Mouse (Mus musculus): Measurements from ENCODE around the gene Dnah2.

Gene Dnah2

GRCm38 (mm10) chr11:69418481-69419442 is 130.1 kb downstream of the Dnah2 start:
- DNase-seq (ENCODE audit: low spot score): peak; percentile 99

GRCm38 (mm10) chr11:69417449-69418384 is 131.2 kb downstream of the Dnah2 start:
- peak; percentile 100 for DNase-seq (ENCODE audit: low spot score)

- DNase-seq (ENCODE audit: low spot score): peak; percentile 42
Observed at GRCm38 (mm10) chr11:69416921-69417448, 131.9 kb downstream of the Dnah2 start.

GRCm38 (mm10) chr11:69416509-69416908 is 132.4 kb downstream of the Dnah2 start:
- peak; percentile 33 for DNase-seq (ENCODE audit: low spot score)

DNA sequence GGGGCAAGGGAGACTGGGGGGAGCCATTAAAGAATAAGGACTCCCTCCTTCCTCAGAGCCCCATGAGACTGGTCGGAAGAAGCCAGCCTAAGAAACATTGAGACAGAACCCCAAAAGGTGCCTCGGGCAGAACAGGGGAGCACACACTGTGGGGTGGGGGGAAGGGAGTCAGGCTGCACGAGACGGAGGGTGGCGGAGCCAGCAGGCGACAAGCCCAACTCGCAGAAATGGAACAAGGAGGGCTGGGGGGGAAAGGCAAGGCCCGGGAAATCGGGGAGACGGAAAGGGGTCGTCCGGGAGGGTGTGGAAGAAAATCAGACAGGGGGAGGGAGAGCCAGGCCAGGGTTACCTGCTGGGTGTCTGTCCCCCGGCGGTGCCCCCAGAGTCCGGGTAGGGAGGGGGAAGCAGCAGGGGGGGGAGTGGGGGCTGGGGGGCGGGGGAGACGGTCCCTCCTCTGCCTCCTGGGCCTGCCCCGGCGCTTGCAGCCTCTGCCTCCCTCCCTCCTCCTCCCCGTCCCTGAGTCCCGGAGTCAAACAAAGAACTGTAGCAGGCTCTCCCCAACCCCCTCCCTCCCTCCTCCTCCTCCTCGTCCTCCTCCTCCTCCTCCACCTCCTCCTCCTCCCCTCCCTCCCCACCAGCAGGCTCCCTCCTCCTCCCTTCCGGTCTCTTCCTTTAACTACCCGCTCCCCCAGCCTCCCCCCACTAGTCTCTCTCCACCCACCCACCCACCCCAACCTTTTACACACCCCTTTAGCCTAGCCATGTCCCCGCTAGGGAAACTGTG is 133.1 kb downstream of the Dnah2 start:
- peak; percentile 80 for DNase-seq (ENCODE audit: low spot score)

DNA sequence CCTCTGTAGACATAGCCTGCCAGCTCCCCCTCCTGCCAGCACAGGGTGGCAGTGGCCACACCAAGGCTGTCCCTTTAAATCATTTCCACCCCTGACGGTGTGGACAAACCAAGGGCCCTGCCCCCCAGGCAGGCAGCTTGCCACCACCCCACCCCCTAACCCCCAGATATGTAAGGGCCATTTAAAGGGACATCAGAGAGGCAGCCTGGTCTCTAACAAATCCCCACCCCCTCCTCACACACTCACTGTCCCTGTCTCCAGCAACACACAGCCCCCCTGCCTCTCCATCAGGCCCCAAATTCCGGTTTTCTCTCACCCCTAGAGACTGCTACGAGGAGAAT is 133.6 kb downstream of the Dnah2 start:
- peak; percentile 91 for DNase-seq (ENCODE audit: low spot score)

- peak; percentile 76 for DNase-seq (ENCODE audit: low spot score)
Observed at GRCm38 (mm10) chr11:69414421-69415326, 134.2 kb downstream of the Dnah2 start.

GRCm38 (mm10) chr11:69413221-69414181 is 135.4 kb downstream of the Dnah2 start, which contains the start of gene Kdm6b:
Kdm6b (minus strand) TSS chr11:69413675.
- DNase-seq (ENCODE audit: low spot score): peak; percentile 34

- no peak for DNase-seq (ENCODE audit: low spot score)
Observed at GRCm38 (mm10) chr11:69412548-69412947, 136.4 kb downstream of the Dnah2 start.

DNA sequence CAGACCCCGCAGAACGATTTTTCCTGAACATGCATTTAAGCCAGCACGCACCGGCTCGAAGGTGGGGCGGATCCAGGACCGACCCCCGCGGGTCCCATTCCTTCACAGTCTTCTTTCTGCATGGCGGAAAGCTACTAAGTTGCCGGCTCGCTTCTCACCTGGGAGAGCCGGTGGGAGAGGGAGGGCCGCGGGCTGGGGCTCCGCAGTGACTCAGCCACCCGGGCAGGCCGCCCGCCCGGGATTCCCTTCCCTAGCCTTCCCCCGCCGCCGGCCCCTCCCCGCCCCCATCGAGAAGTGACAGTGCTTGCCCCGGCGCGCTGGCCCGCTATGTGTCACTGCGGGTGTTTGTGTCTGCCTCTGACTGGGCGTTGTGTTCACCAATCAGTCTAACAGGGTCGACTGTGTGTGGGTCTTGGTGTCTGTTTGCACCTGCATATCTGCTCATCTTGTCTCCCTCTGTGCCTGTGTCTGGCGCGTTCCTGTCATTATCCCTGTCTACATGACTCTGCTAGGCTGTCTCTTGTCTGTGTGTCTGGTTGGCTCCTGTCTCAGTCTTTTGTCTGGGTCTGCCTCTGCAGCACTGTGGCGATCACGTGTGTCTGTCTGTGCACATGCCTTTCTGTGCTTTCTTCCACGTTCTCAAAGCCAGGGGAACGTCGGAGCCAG is 137.2 kb downstream of the Dnah2 start:
- peak; percentile 77 for DNase-seq (ENCODE audit: low spot score)

DNA sequence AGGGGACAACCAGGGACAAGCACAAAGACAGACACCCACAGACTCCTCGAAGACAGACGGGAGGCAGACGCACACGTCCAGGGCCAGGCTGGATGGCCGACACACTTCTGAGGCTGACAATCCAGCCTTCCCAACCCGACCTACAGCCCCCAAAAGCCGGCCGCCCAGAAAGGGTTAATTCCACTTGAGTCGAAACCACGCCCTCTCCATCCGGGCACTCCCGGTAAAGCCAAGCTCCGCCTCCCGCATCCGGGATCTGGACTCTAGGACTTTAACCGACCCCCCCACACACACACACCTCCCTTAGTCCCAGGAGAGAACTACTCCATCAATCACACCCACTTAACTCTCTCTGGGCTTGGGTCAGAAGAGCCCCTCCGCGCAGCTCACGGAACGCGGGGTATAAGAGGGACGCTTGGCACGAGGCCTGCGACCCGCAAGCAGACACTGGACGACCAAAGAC is 137.8 kb downstream of the Dnah2 start:
- peak; percentile 96 for DNase-seq (ENCODE audit: low spot score)

DNA sequence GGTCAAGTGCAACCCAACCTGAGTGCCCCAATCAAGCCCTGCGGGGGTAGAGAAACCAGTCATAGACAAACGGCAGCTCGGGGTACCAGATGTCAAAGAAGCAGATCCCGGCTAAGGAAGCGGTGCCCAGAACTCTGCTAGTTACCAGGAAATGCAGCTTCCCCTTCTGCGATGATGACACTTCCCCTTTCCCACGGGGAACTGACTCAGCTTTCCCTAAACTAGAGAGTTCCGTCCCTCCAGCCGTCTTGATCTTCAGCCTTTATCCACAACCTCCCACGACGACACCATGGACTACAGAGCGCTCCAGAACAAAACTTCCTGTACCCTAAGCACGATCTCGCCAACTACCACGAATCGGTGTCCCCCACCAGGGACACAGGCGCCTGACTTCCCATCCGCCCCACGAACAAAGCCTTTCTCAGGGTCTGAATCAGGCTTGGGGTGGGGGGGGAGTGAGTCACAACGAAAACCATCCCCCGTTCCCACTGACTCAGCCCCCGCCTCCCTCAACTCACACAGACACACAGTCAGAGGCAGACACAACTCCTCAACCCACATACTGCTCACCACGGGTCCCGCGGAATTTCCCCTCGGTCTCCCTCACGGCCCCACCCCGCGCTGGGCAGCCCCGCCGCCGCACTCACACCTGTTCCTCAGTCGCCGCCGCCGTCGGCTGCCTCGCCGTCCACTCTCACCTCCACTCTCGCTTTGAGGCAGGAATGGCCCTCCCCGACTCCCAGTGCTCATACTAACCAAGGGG is 138.4 kb downstream of the Dnah2 start:
- peak; percentile 71 for DNase-seq (ENCODE audit: low spot score)

GRCm38 (mm10) chr11:69410045-69410309 is 138.9 kb downstream of the Dnah2 start:
- no peak for DNase-seq (ENCODE audit: low spot score)

DNA sequence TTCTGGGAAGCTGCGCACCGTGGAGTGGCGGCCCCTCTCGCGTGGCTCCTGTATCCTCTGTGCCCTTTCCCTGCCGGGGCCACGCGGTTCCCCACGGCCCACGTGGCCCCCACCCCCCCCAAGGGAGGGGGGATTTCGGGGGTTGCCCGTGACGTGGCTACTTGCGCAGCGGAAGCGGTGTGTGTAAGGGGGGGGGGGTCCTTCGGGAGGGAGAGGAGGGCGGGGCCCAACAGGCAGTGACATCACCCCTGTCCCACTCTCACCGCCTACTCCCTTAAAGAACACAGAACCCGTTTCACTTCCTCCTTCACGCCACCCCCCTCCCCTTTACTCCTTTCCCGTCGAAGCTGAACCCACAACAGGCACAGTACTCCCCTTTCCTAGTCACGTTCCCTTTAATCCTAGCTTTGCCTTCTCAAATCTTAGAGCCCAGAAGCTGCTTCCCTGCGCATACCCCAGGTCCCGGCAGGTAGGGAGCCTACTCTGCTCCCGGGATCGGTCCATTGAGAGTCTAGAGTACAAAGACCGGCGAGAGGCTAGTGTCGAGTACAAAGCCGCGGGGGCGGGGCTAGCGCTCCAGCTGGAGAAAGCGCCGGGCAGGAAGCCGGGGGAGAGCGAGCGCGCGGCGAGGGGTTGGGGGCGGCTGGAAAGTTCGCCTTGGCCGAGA is 139.4 kb downstream of the Dnah2 start:
- DNase-seq (ENCODE audit: low spot score): peak; percentile 85

DNA sequence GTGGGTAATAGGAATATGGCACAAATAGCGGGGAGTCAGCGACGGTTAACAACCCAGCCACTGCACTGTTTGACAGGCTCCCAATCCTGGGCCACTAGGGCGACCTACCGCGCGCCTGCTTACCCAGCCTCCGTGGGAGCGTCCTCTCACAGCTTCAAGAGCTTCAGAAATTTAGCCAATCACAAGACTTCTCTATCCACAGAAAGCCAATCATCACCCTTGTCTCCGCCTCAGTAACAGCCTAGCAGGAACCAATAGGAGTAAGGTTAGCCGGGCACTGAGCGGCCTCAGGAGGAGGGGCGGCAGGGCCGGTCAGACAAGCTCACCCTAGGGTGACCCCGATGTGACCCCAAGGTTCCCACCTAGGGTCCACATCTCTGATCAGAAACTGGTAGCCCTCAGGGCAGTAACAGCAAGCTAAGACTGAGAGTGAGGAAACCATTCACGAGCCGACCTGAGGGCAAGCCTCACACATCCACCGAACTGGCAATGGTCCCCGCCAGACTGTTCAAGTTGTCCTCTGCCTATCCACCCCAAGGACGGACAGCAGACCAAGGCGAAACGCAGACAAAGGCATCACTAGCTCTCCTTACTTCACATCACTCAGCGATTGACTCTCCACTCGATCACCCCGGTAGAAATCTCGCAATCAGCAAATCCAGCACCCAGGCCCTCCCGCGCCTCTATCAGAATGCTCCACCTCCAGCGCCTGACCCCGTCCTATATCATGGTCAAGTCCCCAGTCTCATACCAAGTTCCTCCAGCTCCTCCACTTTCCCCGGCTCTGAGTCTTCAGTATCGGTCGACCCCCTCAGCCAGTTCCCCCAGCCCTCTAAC is 140.2 kb downstream of the Dnah2 start:
- DNase-seq (ENCODE audit: low spot score): peak; percentile 94

GRCm38 (mm10) chr11:69407724-69408004 is 141.2 kb downstream of the Dnah2 start:
- no peak for DNase-seq (ENCODE audit: low spot score)
